Mouse (Mus musculus) bone marrow, adult 2 months (tissue): ENCODE measurements at regions not wholly inside any gene's neighbourhood (a gene's known extent, or its start where the extent isn't known, plus 50 kb on each side); places are given as distances from the start of the nearest gene placed in this dataset.

Source experiments
- CTCF ChIP-seq: fragments of 200-500 bp; IDR thresholded peaks from 2 replicates; pipeline ENCODE4 v1.5.1; 2011; ENCODE audit warnings: low read length, control low read depth; ENCODE audit not compliant: control insufficient read depth, insufficient read depth
- POLR2A ChIP-seq: fragments of 200-500 bp; IDR thresholded peaks from 2 replicates; pipeline ENCODE4 v1.6.1; 2011; ENCODE audit warnings: low read depth, mild to moderate bottlenecking, control low read depth, low read length, borderline replicate concordance; ENCODE audit not compliant: control insufficient read depth

GRCm38 (mm10) chr7:71749886-71750285 is 398.6 kb upstream of the Gm10295 start:
- TF ChIP-seq POLR2A (no peak), CTCF (no peak)
